Mouse (Mus musculus): ENCODE results near the gene Srl.

Gene Srl

DNA sequence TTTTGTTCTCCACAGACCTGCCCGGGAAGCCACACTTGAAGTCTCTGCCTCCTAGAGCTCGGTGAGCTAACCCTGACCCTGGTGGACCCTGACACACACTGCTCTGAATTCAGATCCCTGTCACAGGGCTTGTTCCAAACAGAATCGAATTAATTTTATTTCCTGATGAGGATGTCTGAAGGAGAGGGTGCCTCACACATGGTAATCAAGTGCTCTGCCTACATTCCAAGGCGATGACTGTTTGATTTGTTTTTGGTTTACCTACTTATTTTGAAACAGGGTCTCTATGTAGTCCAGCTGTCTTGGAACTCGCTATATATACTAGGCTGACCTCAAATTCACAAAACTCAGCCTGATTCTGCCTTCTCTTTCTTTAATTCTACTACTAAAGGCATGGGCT is 68.4 kb downstream of the Srl start:
- 68% methylated on average over 5 of the region's 5 CpGs for WGBS

DNA sequence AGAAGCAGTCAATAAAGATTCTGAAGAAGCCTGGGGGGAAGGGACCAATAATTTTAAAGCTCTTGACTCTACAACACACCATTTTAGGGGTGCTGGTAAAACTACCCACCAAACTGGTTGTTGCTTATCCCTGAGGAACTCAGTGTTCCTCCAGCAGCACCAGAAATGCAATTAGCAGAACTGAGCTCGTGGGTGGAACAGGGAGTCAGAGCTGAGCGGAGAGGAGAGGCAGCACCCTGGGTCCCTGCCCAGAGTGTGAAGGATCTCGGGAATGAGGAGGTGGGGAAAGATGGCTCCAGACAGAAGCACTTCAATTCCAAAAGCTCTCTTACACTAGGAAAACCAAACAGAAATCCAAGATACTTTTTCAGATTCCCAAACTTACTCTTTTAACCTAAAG is 68.9 kb downstream of the Srl start:
- 38% methylated on average over 3 of the region's 3 CpGs for WGBS

GRCm38 (mm10) chr16:4469599-4470352 is 71.8 kb downstream of the Srl start:
- 50% methylated on average over 10 of the region's 10 CpGs for WGBS

- WGBS = 45% methylated on average over 9 of the region's 9 CpGs
Measured at GRCm38 (mm10) chr16:4464529-4465089, 77.0 kb downstream of the Srl start.

- WGBS = 85% methylated on average over 3 of the region's 3 CpGs
Measured at GRCm38 (mm10) chr16:4457927-4458326, 83.7 kb downstream of the Srl start.

- WGBS = 56% methylated on average over 5 of the region's 5 CpGs
Measured at GRCm38 (mm10) chr16:4456391-4456790, 85.2 kb downstream of the Srl start.

GRCm38 (mm10) chr16:4455693-4456092 is 85.9 kb downstream of the Srl start:
- 78% methylated on average over 4 of the region's 4 CpGs for WGBS

GRCm38 (mm10) chr16:4454563-4454962 is 87.1 kb downstream of the Srl start:
- WGBS = 54% methylated on average over 7 of the region's 7 CpGs

DNA sequence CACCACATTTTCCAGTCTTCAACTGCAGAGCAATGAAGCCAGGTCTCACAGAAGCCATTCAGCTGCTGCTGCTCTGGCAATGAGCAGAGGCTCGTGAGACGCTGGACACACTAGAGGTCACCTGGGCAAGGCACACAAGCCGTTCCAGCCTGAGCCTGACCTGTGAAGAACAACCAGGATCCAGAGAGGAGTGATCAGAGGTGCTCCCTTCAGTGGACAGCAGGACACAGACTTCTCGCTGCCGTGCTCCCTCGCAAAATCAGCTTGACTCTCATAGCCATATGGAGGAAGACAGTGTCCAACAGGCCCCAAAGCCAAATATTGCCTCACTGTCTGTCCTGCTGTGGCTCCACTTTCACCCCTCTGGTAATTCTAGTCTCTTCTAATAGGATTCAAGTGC is 92.2 kb downstream of the Srl start:
- 92% methylated on average over 6 of the region's 6 CpGs for WGBS

GRCm38 (mm10) chr16:4448235-4448634 is 93.4 kb downstream of the Srl start:
- WGBS = 15% methylated on average over 9 of the region's 9 CpGs

GRCm38 (mm10) chr16:4446395-4446794 is 95.2 kb downstream of the Srl start:
- WGBS = 89% methylated on average over 4 of the region's 4 CpGs

DNA sequence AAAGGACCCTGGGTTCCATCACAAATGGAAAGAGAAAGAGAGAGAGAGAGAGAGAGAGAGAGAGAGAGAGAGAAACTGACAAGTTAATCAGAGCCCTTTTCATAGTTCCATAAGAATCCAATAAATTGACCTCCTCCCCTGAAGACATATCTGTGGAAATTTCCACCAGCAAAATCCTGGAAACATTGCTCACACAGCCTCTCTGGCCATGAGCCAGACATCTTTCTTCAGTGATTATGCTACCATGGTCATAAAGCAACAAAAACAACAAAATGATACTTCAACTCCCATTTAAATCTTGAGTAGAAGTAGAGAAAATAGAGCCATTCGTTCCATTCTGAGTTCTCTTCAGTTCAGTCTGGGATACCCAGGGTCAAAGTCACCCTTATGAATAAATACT is 97.2 kb downstream of the Srl start:
- 60% methylated on average over 1 of the region's 1 CpGs for WGBS

GRCm38 (mm10) chr16:4439302-4440066 is 102.1 kb downstream of the Srl start:
- WGBS = 87% methylated on average over 10 of the region's 10 CpGs

DNA sequence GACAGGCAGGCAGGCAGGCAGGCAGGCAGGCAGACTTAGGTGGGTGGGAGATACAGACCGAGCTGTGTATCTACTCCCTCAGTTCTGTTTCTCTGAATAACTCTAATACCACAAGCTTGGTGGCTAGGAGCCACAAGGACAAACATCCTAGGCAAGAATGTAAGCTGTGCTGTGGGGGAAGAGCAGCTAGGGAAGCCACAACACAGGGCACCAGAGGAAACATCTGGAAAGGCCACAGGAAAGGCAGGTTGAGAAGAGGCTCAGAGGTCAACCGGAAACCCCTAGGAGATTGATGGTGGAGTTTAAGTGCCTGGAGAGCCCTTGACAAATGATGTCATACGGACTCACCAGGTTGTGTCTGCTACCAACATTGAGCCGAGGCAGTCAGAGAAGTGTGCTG is 104.9 kb downstream of the Srl start:
- 68% methylated on average over 4 of the region's 4 CpGs for WGBS

GRCm38 (mm10) chr16:4435371-4435770 is 106.2 kb downstream of the Srl start:
- 96% methylated on average over 2 of the region's 2 CpGs for WGBS

DNA sequence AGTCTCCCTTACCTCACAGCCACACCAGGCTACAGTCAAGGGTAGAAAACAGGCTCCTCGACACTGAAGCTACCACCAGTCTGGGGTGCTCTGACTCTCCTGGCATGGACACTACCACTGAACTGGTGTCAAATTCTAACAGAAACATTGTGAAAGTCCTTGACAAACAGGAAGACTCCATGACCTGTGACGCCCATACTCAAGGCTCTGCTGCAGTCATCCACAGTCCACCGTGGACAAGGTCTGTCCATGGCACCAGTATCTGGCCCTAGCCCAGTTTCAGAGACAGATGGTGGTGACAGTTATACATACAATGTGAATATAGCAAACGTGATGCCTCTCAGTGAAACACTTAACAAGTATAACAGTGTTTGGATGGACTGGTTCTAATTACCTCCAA is 109.8 kb downstream of the Srl start:
- 69% methylated on average over 4 of the region's 4 CpGs for WGBS

- WGBS = 54% methylated on average over 3 of the region's 3 CpGs
Measured at GRCm38 (mm10) chr16:4431013-4431412, 110.6 kb downstream of the Srl start.

- 56% methylated on average over 5 of the region's 5 CpGs for WGBS
Measured at GRCm38 (mm10) chr16:4430232-4430631, 111.4 kb downstream of the Srl start.

Measured in cerebral cortex, adult 2 months (tissue).